Mouse (Mus musculus): ENCODE measurements around the gene Nenf.

Nenf gene

DNA sequence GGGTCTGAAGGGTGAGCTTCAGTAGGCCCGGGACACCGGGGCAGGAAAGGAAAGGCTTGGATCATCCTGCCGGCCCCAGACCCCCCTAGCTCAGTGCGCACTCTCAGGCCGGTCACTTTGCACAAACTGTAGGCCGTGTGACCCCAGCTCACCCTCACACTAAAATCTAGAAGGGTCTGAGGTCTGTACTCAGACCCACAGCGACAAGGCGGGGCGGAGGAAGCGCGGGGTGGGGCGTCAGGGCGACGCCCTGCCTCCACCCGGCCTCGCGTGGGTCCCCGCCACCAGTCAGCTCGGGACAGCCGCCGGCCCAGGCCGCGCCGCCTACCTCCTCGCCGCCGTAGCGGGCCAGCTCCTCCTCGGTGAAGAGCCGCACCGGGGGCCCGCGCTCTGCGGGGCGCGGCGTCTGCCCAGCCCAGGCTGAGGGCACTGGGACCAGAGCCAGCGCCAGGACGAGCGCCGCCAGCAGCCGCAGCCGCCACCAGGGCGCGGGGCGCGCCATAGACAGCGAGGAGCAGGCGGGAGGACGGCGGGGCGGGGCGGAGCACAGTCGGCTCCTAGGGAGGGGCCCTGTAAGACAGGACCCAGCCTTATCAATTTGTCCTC is at the start of gene Nenf:
Nenf (minus strand) TSS at position 604 of the 606 bp plus-strand sequence.
- peak; percentile 86 for DNase-seq

DNA sequence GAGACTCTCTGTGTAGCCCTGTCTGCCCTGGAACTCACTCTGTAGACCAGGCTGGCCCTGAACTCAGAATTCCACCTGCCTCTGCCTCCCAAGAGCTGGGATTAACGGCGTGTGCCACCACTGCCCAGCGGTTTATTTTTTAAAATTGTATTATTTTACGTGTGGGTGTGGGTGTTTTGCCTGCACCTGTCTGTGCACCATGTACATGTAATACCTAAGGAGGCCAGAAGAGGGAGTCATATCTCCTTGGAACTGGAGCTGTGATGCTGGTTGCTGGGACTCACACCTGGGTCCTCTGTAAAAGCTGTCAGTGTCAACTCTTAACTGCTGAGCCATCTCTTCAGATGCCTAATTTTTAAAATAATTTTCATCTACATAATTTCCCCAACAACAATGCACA is 46.5 kb upstream of the Nenf start:
- peak; percentile 43 for DNase-seq

DNA sequence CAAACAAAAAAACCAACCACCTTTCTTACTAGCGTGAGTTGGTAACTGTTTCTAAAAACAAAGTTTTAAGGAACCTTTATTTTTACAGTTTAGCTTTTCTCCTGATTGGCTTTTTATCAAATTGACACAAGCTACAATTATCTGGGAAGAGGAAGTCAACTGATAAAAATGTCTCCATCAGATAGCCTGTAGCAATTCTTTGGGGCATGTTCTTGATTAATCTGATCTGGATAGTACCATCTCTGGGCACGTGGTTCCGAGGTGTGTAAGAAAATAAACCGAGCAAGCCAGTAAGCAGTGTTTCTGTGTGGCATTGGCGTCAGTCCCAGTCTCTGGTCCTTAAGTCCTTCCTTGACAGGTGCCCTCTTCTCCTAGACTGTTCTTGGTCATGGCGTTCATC is 44.4 kb upstream of the Nenf start:
- DNase-seq = no peak

DNA sequence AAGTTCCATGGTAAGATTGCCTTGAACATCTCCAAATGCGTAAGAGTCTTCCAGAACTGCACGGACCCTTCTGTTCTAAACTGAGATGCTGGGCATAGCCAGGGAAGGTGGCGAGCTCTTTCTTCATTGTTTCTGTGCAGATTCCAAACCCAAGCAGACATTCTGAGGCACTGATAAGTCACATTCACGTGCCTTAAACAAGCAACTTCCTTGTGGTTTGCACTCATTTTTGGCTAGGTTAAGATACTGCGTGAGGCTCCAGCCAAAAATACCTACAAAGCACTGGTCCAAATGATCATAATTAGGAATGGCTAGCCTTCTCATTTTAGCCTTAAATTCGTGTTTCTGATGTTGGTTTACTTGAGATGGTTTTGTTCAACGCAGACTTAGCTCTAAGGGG is 41.5 kb upstream of the Nenf start:
- no peak for DNase-seq

DNA sequence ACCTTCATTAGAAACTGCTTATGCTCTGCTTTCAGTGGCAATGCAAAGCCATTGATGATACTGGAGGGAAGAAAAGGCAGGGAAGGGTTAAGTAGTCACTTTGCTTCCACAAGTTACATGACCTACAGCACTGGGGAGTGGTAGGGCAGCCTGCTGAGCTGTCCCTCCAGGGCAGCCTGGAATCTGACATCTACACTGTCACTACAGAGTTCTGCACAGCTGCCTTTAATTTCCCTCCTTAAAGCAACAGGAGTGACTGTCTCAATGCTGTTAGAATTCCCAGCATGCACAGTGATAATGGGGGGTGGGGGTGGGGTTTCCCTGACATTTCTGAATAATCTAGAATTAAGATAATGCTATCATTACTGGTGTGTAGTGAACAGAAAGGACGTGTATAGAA is 38.9 kb upstream of the Nenf start:
- DNase-seq = no peak

DNA sequence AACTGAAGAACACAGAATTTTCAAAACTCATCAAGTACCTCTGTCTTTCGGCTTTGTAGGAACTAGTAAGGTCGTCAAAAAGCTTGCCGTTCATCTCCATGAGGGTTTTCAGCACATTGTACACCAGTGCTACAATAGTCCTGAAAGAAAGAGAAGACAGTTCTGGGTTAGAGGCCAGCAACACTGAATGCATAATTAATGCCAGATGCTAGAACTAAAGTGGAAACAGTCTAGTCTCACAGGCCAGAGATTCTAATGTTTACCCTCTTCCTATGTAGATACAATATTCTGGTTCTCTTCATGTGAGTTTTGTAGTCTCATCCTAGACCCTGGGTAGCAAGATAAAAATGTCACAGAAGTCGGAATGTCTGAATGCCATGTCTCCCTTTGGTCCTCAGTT is 35.8 kb upstream of the Nenf start:
- no peak for DNase-seq

DNA sequence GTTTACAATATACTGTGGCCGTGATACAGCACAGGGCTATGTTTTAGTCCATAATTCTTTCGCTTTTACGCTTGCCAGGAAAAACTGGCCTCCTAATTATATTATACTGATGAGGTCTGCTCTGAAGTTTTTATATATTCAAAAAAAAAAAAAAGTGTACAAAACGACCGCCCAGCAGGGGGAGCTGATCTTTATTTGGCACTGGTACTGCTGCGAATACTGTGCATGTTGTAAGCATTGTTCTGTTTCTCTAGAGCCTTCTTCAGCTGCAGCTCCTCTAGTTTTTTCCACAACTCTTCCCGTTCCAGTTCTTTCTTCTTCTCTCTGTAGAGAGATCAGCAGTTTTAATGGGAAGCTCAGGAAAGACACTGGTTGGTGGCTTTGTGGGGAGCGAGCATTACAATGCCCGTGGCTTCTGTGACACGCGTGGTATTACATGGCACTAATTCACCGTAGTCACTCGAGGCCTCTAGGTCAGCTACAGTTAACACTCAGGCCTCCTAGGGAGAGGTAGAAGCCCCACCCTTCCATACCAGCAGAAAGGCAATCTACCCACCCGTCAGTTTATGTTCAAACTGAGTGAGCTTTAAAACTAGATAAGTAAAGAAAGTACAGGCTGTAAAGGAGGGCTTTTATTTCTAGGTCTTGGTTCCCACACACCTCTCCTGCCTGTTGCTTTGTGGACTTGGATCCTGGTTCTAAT is 34.9 kb upstream of the Nenf start:
- DNase-seq = peak; percentile 71

DNA sequence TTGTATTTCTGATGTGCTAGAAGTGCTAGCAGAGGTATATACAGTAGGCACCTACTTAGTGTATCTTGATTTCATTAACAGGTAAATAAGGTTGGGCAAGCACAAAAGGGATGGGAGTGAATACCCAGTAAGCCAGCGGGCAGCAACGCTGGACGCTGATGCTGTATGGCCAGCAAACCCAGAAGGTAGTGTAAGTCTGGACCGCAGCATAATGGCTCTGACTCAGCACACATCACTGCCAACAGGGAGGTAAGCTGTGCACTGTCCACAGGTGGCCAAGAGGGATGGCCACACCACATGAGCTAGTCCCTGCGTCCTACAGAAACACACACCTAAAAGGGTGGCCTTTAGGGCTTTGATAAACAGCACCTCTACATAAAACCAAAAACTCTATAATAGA is 32.4 kb upstream of the Nenf start:
- no peak for DNase-seq

DNA sequence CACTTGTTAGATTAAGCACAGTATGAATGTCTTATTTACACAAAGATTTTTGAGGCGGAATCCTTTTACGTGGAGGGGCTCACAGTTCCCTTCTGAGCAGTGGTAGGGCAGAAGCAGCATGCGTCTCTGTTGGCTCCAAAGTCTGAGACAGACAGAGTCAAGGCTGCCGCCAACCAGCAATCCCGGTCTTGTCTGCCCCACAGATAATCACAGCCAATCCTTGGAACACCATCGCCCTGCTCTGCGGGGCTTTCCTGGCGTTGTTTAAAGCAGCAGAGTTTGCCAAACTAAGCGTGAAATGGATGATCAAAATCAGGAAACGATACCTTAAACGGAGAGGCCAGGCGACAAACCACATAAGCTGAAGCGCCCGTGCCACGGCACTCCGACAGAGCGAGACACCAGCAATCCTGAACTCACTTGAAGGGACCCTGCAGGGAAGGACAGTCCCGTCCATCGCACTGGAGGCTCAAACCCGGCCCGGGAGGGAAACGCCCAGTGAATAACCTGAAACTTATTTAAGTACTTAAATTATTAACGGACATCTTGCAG is 31.6 kb upstream of the Nenf start:
- DNase-seq = no peak

DNA sequence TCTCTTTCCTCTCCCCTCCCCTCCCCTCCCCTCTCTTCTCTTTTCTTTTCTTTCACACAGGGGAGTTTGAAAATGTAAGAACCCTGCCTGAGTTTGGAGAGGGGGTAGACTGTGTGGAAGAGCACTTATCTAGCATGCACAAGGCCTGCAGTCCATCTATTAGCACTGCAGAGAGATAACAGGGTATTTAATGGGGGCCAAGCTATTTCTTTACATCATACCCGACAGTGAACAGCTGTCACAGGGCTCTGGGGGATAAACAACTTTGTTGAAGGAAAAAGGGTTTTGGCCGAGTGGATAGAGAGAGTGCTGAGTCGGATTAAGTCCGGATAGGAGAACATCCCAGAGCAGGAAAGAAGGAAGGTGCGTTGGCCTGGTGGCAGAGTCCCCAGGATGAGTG is 31.0 kb upstream of the Nenf start:
- no peak for DNase-seq

DNA sequence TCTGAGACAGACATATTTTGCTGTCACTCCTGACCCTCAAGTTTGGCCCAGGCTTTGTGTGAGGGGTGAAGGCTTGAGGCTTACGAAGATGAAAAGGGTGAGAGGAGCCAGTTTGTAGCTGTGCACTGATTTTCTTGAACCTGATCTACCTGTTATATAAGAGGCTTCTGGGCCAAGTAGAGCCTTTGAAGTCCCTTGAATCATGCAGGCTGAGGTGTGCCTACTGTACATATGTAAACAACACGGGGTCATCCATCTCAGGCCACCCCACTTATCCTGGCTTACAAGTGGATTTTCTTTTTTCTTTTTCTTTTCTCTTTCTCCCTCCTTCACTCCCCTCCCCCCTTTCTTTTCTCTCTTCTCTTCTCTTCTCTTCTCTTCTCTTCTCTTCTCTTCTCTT is 30.6 kb upstream of the Nenf start:
- DNase-seq = no peak

DNA sequence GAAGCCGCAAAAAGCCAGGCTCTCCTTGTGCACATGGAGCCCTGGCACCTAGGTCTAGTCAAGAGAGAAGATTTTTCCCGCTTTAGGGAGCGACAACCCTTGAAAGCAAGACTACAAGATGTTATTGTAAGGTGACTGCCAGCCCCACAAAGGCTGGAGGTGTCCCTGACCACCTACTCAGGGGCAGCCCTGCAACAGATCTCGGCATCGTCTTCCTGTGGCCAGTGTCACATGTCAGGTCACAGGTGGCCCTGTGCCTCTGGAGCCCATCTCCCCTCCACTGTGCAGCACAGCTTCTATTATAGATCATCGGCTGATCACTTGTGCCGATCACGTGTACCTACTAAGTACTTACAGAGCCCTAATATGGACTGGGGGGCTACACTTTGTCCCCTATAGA is 29.6 kb upstream of the Nenf start:
- DNase-seq = no peak

DNA sequence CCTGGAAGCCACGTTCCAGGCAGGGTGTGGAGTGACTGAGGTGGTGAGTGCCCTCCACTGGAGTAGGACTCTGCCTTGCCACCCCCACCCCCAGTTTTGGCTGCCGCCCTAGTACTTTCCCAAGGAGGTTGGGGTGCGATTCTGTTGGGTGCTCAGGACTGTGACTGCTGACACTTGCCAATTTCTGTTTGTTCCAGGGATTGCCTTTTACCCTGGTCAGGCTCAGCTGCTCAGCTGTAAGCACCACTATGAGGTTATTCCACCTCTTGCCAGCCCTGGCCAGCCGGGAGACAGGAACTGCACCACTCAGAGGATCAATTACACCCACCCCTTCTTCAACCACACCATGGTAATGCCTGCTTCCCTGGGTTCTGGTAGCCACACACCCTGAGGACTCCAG is 22.5 kb upstream of the Nenf start:
- DNase-seq = no peak

DNA sequence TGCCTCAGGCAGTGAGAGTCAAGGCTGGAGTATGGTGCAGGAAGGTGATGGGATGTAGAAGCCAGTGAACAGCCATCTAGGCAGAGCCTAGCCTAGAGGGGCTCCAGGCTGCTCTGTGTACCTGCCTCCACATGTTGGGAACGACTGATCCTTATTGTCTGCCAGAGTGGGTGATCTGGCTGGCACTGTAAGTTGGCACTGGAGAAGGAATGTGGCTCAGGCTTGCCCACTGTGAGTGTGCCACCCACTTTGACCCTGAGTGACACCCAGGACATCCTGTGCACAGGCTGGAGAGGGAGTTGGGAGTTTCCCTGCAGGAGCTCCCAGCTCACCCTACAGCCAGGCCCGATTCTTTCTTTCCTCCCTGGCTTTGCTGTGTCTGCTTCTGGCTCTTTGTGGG is 21.9 kb upstream of the Nenf start:
- no peak for DNase-seq

DNA sequence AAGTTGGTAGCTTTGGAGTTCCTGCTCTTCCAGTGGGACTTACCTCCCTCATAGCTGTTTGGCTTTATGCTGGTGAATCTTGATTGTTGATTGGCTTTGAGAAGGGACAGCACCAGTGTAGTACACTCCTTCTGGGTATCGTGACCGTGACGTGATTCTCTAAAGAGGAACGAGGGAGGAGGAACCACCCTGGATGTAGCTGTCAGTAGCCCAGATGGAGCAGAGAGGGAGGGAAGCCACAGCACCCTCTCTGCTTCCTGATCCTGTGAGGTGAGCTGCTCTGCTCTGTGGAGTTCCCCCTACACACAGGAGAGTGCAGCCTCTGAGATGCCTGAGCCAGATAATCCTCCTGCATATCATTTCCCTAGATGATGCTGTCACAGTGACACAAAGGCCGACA is 16.5 kb upstream of the Nenf start:
- DNase-seq = no peak

DNA sequence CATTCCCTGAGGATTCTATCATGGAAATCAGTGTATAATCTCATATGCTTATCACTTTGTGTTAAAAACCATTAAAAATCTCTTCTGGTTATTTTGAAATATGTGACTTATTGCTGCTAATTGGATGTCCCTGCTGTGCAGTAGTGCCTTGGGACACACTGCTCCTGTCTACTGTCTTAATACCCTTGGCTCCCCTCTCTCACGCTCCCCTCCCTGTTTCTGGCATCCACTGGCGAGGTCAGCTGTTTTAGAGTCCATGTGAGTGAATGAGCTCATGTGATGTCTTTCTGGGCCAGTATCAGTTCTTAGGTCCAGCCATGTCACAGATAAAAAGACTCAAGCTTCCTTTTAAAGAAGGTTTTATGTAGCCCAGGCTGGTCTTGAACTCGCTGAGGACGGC is 12.4 kb upstream of the Nenf start:
- no peak for DNase-seq

DNA sequence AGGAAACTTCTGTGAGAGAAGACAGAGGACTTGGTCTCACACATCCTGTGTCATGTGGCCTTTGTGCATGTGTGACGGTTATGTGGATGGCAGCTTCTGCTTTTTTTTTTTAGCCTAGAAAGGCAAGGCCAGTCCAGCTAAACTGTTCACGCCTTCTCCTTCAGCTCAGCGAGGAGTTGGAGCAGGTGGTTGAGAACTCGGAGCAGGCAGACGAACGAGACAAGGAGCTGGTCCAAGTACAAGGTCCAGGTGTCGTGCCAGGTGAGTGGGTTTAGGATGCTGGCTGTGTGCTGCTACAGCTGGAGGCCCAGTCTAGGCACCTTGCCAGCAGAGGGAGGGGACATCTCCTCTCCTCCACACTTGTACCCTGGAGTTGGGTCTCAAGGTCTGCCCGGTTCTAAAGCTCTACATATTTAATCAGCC is 10.0 kb upstream of the Nenf start:
- DNase-seq = peak; percentile 94

DNA sequence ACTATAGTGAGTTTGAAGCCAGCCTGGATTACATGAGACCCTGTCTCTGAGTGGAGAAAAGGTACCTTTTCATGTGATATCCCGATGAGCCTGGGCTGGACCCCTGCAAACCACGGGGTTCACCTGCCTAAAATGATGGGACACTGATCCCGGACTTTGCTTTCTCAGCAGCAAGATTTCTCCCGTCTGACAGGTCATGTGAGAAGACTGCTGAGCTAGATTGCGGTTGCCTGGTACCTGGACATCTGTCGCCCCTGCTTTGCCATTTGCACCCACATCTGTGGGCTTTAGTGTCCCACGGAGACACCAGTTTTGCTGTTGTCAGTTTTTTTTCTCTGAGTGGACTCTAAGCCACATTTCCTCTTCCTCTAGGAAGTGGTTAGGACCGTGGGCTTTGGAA is 9.3 kb upstream of the Nenf start:
- no peak for DNase-seq

DNA sequence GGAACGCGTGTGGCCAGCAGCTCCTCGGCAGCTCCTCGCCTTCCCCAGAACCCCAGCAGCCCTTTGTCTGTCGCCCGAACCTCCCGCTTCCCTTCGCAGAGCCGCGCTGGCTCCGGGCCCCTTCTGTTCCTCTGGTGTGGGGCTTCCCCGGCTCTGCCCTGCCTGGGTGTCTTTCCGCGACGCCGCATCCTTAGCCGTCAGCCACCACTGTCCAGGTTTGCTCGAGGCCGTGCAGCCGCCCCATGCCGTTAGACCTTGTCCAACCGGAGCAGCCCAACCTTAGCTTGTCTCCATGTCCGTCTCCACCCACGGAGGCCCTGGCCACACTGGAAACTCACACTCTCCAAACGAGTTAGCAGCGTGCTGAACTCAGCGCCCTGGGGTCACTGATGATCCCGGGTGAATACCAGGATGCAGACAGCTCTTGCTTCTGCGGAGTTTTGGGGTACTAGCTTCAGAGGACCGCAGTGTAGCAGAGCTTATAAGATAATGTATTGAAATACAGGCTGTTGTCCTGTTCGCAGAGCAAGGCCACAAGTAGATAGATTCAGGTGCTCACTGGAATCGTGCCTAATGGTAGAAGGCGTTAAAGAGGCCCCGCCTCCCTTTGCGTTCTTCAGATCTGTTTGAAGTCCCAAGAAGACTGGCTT is 8.4 kb upstream of the Nenf start:
- peak; percentile 52 for DNase-seq

DNA sequence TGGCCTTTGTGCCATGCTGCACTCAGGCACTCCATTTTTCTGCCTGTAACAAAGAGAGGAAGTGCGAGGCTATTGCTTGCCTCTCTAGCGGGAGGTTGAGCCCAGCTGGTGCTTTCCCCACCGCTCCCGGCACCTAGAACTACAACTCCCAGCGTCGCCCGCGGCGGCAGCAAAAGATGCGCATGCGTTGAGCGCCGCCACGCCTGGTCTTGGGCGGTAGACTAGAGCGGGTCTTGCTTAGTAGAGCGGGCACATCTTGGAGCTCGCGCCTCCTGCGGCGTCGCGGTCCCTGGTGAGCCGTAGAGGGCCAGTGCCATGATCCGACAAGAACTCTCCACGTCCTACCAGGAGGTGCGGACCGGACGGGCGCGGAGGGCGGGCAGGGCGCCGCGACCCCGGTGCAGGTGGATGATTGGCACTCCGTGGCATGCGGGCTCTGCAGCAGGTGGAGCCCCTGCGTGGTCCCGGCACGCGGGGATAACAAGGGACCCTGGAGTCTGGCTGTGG is 7.8 kb upstream of the Nenf start, which contains the start of gene Tmem206:
Tmem206 (plus strand) TSS at position 187 of the 507 bp plus-strand sequence.
- DNase-seq = peak; percentile 97

DNA sequence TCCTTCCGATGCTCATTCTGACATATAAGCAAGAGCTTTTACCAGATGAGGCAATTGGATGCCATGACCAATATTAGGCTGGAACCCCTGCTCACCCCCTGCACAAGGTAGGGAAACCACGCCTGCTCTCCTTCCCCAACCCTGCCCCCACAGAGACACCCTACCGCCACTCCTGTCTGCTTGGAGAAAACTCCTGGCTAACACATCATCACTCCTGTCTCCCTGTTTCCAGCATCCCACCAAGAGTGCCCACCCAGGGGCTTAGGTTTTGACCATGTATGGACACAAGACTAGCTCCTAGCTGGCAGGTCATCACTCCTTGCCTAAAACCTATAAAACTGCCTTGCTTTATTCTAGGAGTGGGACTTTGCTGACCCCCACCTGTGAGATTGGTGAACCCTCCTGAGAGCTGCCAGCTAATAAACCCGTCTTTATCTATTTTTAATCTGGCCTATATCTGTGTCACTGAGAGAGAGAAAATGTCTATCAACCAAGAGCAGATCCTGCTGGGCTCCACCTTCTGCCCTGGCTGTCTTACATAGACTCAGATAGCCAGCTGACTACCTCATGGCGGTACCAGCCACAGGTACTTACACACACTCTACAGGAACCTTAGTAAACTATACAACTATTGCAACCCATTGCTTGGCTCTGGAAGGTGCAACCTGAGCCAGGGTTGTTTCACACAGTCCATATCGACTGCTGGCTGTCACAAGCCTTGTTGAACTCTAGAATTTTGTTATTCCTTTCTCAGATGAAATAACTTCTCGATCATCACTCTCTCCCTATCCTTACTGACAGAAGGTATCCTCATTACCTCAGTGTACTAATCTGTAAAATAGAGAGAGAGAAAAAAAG is 7.0 kb upstream of the Nenf start:
- DNase-seq = no peak

DNA sequence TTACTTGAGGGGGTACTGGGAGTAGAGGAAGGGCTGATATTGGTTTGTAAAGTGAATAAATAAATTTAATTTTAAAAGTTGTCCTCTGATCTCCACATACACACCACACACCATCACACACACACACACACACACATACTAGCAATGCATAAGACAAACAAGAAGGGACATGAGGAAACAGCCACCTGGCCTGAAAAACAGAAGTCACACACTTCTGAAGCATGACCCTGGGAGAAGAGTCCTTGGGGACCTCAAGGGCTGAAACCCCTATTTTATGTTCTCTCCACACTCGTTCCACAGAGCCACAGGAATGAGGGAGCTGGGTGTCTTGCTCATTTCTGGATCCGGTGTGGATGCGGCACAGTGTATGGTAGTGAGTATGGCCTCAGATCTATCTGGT is 5.4 kb upstream of the Nenf start:
- DNase-seq = no peak

DNA sequence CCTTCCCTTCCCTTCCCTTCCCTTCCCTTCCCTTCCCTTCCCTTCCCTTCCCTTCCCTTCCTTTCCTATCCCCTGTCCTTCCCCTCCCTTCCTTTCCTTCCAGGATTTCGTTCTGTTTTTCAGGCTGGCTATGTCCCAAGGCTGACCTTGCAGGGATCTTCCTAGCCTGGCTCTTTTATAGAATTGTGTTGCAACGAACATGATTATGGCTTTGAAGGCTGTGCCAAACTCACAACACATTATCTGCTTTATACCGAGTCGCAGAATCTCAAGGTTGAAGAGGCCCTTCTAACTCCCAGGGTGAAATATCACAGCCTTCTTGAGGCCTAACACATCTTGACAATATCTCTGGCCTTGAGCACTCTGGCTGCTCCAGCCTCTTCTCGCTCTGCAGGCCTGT is 692 bp upstream of the Nenf start:
- DNase-seq = no peak
